Mouse (Mus musculus): ENCODE results near the gene Midn. TPM values are rescaled to one million over a fixed set of nuclear protein-coding genes. Genes with fewer than 3 reads are reported as not detected.
A peak's percentile ranks its signal among the peaks of the same experiment; 100 is the strongest.
"Not testable (repeated sequence)": the region's sequence is repeated elsewhere in the genome, so short reads cannot be mapped to it uniquely, and the experiment has no call there.

Midn gene
- total RNA-seq, 2 experiments from 2014 or later, result 67.7 to 74.0 TPM

DNA sequence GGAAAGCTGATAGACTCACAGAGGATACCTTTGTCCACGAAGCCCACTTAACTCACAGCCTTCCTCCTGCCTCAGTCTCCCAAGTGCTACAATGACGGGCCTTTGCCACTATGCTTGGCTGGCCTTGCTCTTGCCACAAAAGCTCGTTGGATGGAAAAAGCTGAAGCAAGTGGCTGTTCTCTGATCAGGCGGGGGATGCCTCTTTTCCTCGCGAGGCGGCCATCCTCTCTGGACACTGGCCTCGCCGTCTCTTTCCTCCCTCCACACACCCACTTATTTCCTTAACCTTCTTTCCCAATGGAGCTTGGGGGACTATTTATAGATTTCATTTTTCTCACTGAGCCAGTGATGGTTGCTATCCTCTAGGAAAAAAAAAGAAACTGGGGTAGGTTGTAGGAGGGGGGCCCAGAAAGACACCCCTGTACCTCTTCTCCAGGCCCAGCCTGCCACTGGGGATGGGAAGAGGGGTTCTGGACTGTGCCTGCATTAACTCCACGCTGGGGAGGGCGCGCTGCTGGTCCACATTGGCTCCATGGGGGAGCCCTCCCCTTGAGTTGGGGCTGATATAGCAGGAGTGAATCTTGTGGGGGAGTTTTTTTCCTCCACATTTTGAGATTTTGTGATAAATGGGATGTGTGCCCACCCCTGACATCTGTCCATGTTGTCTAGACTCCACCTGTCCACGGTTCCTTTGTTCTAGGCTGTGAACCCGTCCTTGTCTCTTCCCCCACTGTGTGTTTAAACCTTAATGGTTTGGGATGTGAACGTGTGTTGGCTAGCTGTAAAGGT is 9.3 kb downstream of the Midn start:
- DNase-seq (ENCODE audit: low spot score in 2 of 2), result no peak

DNA sequence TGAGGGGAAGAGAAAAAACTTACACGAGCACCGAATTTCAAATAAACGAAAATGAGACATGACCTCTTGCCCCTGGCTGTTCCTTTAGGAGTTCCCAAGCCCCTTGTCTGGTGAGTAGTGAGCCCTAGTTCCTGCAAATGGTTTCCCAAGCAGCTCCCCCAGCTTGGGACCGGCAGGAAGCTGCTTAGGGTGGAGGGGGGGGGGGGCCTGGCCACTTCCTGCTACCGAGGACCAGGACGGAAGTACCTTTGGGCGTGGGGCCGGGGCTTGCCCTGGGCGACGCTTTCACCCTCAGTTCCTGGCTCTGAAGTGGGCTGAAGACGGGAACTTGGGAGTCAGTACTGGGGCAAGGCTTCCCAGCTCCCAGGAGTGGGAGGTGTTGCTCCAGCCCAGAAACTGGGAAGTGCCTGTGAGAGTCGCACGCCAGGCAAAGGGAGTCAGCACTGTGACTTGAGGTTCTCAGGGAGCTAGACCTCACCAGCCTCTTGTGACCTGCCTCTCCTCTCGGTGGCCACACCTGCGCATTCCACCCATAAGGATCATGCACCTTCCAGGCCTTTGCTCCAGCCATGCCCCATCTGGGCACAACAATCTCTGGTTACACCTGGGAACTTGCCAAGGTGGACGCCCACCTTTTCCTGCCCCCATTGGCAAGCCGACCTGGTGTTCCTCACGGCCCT is 10.4 kb downstream of the Midn start:
- DNase-seq (ENCODE audit: low spot score in 2 of 2), result no peak

DNA sequence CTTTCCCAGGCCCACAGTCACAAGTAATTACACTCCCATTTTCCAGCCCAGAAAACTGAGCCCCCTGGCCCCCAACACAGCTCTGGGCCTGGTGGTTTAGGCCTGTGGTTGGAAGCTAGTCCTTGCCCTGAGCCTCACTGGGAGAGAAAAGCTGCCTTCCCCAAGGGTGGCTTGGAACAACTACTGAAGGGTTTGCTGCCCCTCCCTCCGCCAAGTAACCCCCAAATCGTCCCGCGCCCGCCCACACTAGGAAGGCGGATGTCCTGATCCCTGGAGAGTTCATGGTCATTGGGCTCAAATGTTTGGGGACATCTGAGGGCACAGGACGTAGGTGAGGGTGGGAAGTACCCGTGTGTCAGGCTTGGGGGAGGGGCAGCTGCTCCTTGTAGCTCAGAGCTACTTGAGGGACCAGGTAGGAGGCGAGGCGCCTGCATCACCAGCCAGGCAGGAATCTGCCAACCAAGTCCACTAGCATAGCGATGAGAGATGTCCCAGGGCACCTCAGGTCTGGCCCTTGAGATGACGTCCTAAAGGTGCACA is 11.0 kb downstream of the Midn start:
- no peak for DNase-seq (ENCODE audit: low spot score in 2 of 2)

DNA sequence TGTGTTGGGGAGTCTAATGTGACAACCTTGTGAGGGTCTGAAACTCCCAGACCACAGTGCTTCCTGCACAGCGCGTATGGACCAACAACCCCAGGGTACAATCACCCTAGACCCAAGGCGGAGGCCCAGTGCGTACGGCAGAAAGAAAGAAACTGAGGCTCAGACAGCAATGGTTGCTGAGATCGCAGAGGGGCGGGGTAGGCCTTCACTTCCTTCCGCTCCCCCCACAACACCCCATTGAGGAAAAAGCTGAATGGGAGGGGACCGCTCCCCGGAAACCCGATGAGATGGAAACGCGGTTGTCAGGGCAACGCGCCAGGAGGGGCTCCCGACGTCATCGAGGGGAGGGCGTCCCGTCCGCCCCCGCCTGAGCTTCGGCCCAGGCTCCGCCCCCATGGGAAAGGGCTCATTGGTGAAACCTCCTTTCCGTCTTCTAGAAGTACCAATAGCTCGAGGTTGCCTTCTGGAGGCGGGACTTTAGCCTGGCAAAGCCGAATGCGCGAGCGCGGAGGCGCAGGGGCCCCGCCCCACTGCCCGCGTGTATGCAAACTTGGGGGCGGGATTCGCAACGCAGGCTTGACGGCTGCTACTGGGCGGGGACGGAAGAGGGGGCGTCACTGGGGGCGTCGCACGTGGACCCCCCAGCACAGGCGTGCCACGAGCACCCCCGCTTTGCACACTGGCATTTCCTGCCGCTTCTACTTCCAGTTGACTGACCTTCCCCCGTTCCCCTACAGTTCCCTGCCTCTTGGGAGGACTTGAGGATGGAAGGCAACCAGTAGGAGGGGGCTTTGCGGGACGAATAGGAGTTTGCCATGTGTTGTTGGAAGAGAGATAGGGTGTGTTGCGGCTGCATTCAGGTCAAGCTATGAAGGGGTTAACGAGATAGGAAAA is 11.7 kb downstream of the Midn start:
- DNase-seq (ENCODE audit: low spot score in 2 of 2), result peak; percentile 97 to 98

DNA sequence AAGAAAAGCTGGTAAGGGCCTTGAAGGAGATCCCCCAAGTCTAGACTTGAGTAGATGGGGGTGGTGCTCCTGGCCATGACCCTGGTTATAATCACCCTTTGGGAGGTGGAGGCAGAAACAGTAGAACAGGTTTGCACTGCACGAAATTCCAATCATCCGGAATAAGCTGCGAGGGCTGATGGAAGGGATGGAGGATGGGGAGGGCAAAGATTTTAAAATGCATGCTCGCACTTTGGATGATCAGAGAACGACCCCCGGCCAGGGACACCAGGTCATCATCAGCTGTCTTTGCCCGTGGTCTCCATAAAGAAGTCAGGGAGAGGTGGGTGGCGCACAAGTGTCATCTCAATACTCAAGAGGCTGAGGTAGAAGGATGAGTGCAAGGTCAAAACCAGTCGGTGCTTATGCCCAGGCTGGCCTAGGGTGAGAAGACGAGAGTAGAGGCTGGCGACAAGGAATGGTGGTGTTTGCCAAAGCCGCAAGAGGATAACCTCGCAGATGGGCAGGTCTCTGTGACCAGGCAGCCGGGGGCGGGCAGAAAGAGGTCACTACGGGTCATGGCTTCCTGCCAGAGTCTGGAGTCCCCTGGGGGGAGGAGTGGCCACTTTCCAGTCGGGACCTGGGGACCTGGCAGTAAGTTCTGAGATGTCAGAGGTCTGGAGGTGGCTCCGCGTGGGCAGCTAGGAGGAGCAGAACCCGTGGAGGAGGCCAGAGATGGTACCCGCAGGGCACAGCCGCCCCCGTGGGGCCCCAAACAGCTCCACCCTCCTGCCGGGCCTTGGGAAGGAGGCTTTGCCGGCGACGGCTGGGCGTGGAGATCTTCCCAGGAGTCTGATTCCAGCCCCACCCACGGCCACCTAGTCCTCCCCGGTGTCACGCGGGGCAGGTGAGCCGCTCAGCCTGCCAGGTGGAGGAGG is 12.6 kb downstream of the Midn start:
- DNase-seq (ENCODE audit: low spot score in 2 of 2), result peak in 1 of 2 experiments; percentile 81

DNA sequence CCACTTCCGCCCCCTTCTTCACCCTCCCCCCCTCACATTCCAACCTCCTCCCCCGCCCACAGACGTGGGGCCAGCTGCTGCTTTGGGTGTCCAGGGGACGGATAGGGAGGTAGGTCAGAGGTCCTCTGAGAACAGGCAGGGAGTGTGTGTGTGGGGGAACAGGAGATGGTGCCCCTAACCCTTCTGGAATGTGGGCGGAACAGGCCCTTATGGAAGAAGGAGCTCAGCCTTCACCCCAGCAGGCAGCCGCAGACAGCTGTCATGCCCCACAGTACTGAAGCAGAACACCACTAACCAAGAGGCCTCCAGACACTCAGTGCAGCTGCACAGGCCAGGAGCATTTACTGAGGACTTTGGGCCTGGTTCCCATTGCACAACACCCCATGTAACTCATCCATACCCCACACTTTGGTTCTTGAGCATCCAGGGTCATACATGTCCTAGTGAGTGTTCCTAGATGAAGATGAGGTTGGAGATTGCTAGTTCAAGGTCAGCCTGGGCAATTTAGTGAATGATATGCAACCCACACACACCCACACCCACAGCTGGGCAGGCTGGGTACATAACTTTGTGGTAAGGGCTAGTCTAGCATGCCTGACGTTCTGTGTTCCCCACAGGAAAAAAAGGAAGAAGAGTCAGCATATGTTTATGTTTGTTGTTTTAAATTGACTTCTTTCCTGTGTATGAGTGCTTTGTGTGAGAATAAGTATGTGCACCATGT is 13.6 kb downstream of the Midn start:
- no peak for DNase-seq (ENCODE audit: low spot score in 2 of 2)

DNA sequence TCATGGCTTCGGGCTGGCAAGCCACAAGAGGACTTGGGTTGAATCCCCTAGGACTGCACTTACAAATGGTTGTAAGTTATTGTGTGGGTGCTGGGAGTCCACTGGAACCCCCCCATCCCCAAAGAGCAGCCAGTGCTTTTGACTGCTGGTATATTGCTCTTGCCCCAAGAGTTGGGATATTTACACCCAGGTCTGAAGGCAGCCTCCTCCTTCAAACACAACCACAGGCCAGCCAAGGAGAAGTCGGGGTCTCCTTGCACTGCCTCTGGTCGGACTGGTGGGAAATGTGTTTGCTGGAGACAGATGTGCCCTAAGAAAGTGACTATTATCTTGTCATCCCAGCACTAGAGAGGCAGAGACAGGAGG is 14.2 kb downstream of the Midn start:
- no peak for DNase-seq (ENCODE audit: low spot score in 2 of 2)

DNA sequence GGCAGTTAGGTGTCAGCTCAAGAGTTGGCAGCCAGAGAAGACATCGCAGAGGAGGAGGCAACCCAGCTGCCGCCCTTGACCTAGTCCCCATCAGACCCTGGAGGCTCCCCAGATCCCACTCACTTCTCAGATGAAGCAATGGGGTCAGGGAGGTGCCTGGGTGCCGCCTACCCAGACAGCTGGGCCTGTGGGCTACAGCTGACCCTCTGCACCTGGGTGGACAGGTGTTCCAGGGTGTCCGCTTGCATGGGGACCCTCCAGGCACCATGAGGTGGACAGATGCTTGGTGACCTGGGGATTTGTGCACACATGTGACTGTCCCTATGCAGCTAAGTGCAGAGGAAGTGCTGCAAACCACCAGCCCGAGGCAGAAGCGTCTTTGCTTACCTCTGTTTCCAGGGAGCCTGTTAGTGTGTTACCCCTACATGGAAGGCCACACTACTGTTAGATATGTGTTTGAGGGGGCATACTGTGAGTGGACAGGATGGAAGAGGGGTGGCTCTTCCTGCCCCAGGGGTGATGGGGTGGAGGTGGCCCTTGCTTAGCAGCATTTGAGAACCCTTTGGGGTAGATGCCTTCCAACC is 14.7 kb downstream of the Midn start:
- DNase-seq (ENCODE audit: low spot score in 2 of 2), result no peak

DNA sequence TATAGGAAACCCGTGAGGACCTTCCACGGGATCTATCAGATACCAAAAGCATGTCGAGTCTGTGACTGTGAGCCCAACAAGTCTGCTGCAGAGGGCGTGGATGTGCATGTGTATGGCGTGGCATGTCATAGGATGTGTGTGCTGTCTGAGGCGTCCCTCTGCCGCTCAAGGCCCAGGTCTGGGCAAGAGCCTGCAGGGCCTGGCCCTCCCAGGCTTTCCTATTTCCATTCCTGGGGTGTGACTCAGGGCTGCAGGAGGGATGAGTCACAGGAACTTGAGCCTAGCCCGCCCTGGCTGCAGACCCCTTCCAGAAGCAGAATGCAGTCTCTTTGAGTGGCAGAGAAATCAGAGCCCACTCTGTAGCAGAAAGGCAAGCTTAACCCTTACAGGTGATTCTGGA is 15.6 kb downstream of the Midn start:
- DNase-seq (ENCODE audit: low spot score in 2 of 2), result no peak

DNA sequence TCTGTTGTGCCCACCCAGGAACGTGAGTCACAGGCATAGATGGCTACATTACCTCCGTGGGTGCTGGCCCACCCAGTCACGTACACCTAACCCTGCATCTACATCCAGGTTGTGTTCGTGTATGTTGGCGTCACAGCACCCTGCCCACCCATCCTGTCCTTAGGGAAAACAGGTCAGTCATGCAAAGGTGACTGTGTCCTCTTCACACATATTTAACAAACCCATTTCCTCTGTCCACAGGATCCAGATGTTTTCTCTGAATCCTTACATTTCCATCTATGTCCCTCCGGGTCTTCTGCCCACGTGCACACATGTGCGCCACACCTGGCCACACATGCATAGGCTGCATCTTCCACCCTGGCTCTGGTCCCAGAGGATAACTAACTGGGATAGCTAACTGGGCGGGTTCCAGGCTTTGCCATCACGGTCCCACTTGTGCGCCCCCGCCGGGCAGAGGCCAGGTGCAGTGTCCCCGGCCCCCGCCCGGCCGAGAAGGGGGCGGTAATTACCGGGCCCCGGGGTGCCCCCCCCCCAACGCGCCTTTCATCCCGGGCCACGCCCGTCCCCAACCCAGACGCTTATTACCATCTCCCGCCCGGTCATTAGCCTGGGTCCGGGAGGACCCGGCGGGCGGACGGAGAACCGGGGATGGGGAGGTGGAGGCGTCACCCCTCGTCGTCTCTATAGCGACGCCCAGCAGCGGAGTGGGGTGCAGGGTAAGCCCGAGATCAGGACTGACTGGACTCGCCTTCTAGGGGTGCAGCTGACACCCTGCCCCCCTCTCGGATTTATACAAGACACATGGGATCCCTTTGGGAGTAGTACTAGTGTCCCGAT is 16.3 kb downstream of the Midn start:
- no peak for DNase-seq (ENCODE audit: low spot score in 2 of 2)

DNA sequence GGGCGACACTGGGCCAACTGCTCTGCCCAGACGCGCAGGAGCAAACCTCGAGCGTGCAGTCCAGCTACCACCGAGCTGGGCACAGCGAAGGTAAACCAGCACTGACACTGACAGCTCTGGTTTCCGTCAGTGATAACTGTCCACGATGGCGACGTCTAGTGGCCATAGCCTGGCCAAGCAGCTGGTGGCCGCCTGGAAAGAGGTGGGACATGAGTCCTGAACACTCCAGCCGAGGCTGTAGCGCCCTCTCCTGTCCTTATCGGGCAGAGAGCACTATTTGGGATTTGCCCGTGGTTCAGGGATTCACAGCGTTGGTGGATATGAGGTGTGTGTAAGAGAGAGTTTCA is 16.9 kb downstream of the Midn start:
- DNase-seq (ENCODE audit: low spot score in 2 of 2), result peak; percentile 90 to 94

DNA sequence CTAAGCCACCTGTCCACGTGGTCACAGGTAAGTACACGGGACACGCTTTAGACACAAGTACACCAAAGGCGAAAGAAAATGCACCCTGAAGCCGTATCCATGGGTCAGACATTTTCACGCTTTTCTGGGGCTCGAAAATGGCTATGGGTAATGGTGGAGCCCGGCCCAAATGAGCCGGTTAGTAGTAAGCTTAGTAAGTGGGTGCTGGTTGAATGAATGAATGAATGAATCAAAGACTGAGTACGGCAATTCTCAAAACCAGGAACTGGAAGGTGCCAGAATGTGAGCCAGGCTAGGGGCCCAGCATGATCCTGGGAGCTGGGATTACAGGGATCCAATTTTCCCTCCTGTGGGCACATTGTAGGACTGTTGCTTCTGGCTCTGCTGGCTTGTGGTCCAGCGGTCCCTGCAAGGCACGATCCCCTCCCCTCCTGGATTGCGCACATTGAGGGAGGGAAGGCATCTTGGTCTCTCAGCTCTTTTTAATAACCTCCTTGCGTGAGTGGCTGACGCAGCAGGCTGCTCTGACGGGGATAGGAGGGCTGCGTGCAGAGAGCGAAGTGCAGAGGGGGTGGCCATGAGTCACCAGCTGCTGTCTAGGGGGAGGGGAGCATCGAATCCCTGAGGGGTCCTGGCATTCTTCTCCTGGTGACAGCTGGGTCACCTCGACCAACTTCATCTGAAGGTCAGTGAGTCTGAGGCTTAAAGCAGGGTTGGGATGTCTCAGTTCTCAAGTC is 17.5 kb downstream of the Midn start, which contains the start of gene Cirbp:
TSS of gene Cirbp (plus strand) at position 594 of the 737 bp plus-strand sequence.
- no peak for DNase-seq (ENCODE audit: low spot score in 2 of 2)

DNA sequence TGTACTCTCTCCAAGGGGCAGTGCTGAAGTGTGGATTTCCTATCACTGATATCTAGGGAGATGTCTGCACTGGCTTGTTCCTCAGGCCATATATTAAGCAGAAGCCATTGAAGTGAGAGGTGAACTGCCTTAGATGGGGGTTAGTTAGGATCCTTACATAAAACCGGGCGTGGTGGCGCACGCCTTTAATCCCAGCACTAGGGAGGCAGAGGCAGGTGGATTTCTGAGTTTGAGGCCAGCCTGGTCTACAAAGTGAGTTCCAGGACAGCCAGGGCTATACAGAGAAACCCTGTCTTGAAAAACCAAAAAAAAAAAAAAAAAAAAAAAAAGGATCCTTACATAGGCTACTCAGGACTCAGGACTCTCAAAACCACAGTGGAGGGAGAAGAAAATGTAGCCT is 18.1 kb downstream of the Midn start:
- not testable (repeated sequence) for DNase-seq (ENCODE audit: low spot score in 2 of 2)

DNA sequence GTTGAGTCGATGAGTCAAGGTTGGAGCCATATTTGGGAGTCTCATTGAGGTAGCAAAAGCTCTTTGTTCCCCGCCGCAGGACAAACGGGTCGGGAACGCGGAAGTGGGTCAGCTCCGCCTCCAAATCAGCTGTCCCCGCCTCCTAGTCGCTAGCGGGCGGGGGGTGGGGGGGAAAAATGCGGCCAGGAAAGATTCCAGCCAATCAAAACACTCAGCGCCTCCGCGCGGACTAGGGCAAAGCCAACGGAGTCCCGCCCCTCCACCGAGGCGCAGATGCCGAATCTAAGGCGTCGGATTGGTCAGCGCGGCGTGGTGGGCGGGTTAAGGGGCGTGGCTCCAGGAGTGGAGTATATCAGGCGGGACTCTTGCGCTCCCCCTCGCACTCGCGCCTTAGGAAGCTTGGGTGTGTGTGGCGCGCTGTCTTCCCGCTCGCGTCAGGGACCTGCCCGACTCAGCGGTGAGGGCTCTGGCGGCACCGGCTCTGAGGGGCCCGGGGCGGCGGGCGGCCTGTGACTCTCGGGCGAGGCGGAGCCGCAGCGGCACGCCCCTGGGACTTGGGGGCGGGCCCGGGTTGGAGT is 19.5 kb downstream of the Midn start:
- DNase-seq (ENCODE audit: low spot score in 2 of 2), result peak; percentile 98

DNA sequence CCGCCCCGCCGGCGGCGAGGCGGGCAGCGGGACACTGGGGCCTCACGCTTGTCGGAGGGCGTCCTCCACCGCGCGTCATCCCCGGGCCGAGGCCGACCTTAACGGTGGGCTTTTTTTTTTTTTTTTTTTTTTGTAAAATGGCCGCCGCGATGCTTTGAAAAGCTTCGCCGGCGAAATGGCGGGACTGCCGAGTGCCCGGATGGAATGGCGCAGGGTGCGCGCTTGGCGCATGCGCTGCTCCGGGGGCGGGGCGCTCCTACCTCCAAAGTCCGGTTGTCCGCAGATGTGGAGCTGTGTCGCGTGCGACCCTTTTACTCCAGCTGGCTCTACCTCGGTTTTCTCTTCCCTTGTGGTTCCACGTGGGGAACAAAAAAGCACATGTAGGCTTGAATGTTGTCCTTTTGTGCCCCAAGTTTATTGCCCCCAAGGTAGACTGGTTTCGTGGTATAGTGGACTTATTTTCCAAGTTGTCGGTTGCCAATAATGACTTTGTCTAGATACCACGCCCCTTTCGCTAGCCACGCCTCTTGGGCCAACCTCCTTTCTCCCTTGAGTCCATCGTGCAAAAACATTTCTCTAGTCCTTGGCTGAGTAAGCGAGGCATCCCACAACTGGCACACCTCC is 20.1 kb downstream of the Midn start:
- DNase-seq (ENCODE audit: low spot score in 2 of 2), result peak; percentile 93 to 96

DNA sequence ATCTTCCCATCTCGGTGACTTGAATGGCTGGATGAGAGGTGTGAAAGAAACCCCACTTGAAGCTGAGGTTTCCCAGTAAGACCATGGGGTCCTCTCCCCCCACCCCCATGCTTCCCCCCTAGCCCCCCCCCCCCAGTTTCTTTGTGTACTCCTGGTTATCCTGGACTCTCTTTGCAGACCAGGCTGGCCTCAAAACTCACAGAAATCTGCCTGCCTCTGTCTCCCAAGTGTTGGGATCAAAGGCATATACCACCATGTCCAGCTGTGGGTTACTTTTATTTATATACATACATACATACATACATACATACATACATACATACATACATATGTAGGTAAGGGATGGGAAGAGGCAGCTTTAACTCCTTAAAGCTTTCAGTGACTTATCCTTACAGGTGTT is 21.0 kb downstream of the Midn start:
- no peak for DNase-seq (ENCODE audit: low spot score in 2 of 2)

DNA sequence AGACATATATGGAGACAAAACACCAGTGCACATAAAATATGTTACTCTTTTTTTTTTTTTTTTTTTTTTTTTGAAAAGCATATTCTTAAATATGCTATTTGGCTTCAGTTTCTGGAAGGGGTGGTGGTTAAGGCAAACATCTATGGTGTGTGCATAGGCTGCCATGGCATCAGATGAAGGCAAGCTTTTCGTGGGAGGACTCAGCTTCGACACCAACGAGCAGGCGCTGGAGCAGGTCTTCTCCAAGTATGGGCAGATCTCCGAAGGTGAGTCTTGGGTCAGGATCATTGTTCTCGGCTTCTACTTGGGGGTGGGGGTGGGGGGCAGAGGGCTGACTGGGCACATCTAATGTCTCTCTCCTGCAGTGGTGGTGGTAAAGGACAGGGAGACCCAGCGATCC is 21.6 kb downstream of the Midn start:
- DNase-seq (ENCODE audit: low spot score in 2 of 2), result no peak

All from gastrocnemius, postnatal 4 days (tissue).